Mouse (Mus musculus) cerebellum, adult 9-10 months (tissue): ENCODE results near the gene Lgi1.

Source experiments
- DNase-seq: peaks from one replicate; pipeline ENCODE4 v3.0.0; 2022

Lgi1 gene

GRCm38 (mm10) chr19:38264505-38265500 is at the start of gene Lgi1:
Lgi1 (plus strand) TSS chr19:38264536.
- DNase-seq = peak; percentile 79

- no peak for DNase-seq
Measured at GRCm38 (mm10) chr19:38217696-38218095, 46.6 kb upstream of the Lgi1 start.

GRCm38 (mm10) chr19:38223356-38223904 is 40.9 kb upstream of the Lgi1 start:
- DNase-seq = no peak

- DNase-seq = peak; percentile 95
Measured at GRCm38 (mm10) chr19:38223905-38224684, 40.2 kb upstream of the Lgi1 start, which contains the start of gene Fra10ac1. Fra10ac1 (minus strand) TSS chr19:38224156.

- peak; percentile 79 for DNase-seq
Measured at GRCm38 (mm10) chr19:38224685-38225060, 39.7 kb upstream of the Lgi1 start.

- peak; percentile 50 for DNase-seq
Measured at GRCm38 (mm10) chr19:38228699-38229098, 35.6 kb upstream of the Lgi1 start.

GRCm38 (mm10) chr19:38232087-38232486 is 32.2 kb upstream of the Lgi1 start:
- no peak for DNase-seq

GRCm38 (mm10) chr19:38232516-38232915 is 31.8 kb upstream of the Lgi1 start:
- no peak for DNase-seq

- no peak for DNase-seq
Measured at GRCm38 (mm10) chr19:38236526-38236925, 27.8 kb upstream of the Lgi1 start.

GRCm38 (mm10) chr19:38237834-38238212 is 26.5 kb upstream of the Lgi1 start:
- DNase-seq = peak; percentile 79

- peak; percentile 97 for DNase-seq
Measured at GRCm38 (mm10) chr19:38238213-38238951, 26.0 kb upstream of the Lgi1 start.

- DNase-seq = no peak
Measured at GRCm38 (mm10) chr19:38242314-38242852, 22.0 kb upstream of the Lgi1 start.

GRCm38 (mm10) chr19:38244748-38245147 is 19.6 kb upstream of the Lgi1 start:
- no peak for DNase-seq

- no peak for DNase-seq
Measured at GRCm38 (mm10) chr19:38245361-38246176, 18.8 kb upstream of the Lgi1 start.

- DNase-seq = no peak
Measured at GRCm38 (mm10) chr19:38246177-38246622, 18.1 kb upstream of the Lgi1 start.

- DNase-seq = no peak
Measured at GRCm38 (mm10) chr19:38249627-38250026, 14.7 kb upstream of the Lgi1 start.

- peak; percentile 83 for DNase-seq
Measured at GRCm38 (mm10) chr19:38253796-38254195, 10.5 kb upstream of the Lgi1 start.

GRCm38 (mm10) chr19:38258651-38259065 is 5.7 kb upstream of the Lgi1 start:
- DNase-seq = peak; percentile 80

- peak; percentile 53 for DNase-seq
Measured at GRCm38 (mm10) chr19:38259436-38259835, 4.9 kb upstream of the Lgi1 start.

- DNase-seq = no peak
Measured at GRCm38 (mm10) chr19:38260346-38260745, 4.0 kb upstream of the Lgi1 start.

- peak; percentile 52 for DNase-seq
Measured at GRCm38 (mm10) chr19:38261351-38261750, 3.0 kb upstream of the Lgi1 start.
